Mouse (Mus musculus): ENCODE results near the gene 1700003F12Rik. TPM values are rescaled to one million over a fixed set of nuclear protein-coding genes. Genes with fewer than 3 reads are reported as not detected.

Gene 1700003F12Rik
- polyA plus RNA-seq, 2 experiments = 0.48 to 1.4 TPM

GRCm38 (mm10) chr2:154591239-154591638 is 44.4 kb downstream of the 1700003F12Rik start:
- no peak overlapping the region for H3K27ac ChIP-seq (replicated peaks; ENCODE audit: low read depth, low read length)
- H3K27me3 ChIP-seq (ENCODE audit: control insufficient read depth, insufficient read depth, low read length) = no peaks in the 10 kb centered on the region
- no peaks in the 10 kb centered on the region for H3K9me3 ChIP-seq (ENCODE audit: control insufficient read depth, low read length)
- no peaks in the 10 kb centered on the region for H3K4me1 ChIP-seq (ENCODE audit: control insufficient read depth, insufficient read depth, low read length)
- ATAC-seq (ENCODE audit: low FRiP score, low read depth) = no peak
- WGBS = 91% methylated on average over 3 of the region's 3 CpGs
- no peak overlapping the region for H3K4me2 ChIP-seq (replicated peaks; ENCODE audit: low read depth, low read length, severe bottlenecking)
- H3K36me3 ChIP-seq (ENCODE audit: control insufficient read depth, insufficient read depth, low read length) = peaks cover 19% of the 10 kb centered on the region
- H3K4me3 ChIP-seq (replicated peaks; ENCODE audit: low read length) = no peak overlapping the region
- no peak for DNase-seq (ENCODE audit: low spot score)
- no peak for TF ChIP-seq POLR2A (IDR thresholded peaks at IDR 0.05; ENCODE audit: borderline replicate concordance, extremely low read depth, insufficient read depth, insufficient read length)
- no peak overlapping the region for H3K9ac ChIP-seq (ENCODE audit: low read depth, low read length, severe bottlenecking)

GRCm38 (mm10) chr2:154593025-154593424 is 46.1 kb downstream of the 1700003F12Rik start:
- peaks cover 7% of the 10 kb centered on the region for H3K36me3 ChIP-seq (ENCODE audit: control insufficient read depth, insufficient read depth, low read length)
- no peak overlapping the region for H3K4me2 ChIP-seq (replicated peaks; ENCODE audit: low read depth, low read length, severe bottlenecking)
- no peaks in the 10 kb centered on the region for H3K4me1 ChIP-seq (ENCODE audit: control insufficient read depth, insufficient read depth, low read length)
- no peaks in the 10 kb centered on the region for H3K27me3 ChIP-seq (ENCODE audit: control insufficient read depth, insufficient read depth, low read length)
- 72% methylated on average over 3 of the region's 3 CpGs for WGBS
- DNase-seq (ENCODE audit: low spot score) = no peak
- TF ChIP-seq POLR2A (IDR thresholded peaks at IDR 0.05; ENCODE audit: borderline replicate concordance, extremely low read depth, insufficient read depth, insufficient read length) = no peak
- ATAC-seq (ENCODE audit: low FRiP score, low read depth) = no peak
- no peak overlapping the region for H3K27ac ChIP-seq (replicated peaks; ENCODE audit: low read depth, low read length)
- no peak overlapping the region for H3K9ac ChIP-seq (ENCODE audit: low read depth, low read length, severe bottlenecking)
- H3K4me3 ChIP-seq (replicated peaks; ENCODE audit: low read length) = no peak overlapping the region
- no peaks in the 10 kb centered on the region for H3K9me3 ChIP-seq (ENCODE audit: control insufficient read depth, low read length)

- ATAC-seq (ENCODE audit: low FRiP score, low read depth) (no peak), DNase-seq (ENCODE audit: low spot score) (no peak)
- H3K4me1 ChIP-seq (ENCODE audit: control insufficient read depth, insufficient read depth, low read length) = no peaks in the 10 kb centered on the region
- H3K4me3 ChIP-seq (replicated peaks; ENCODE audit: low read length) = no peak overlapping the region
- peaks cover 7% of the 10 kb centered on the region for H3K36me3 ChIP-seq (ENCODE audit: control insufficient read depth, insufficient read depth, low read length)
- H3K9me3 ChIP-seq (ENCODE audit: control insufficient read depth, low read length) = no peaks in the 10 kb centered on the region
- no peak for TF ChIP-seq POLR2A (IDR thresholded peaks at IDR 0.05; ENCODE audit: borderline replicate concordance, extremely low read depth, insufficient read depth, insufficient read length)
- H3K27ac ChIP-seq (replicated peaks; ENCODE audit: low read depth, low read length) = no peak overlapping the region
- 65% methylated on average over 5 of the region's 5 CpGs for WGBS
- H3K9ac ChIP-seq (ENCODE audit: low read depth, low read length, severe bottlenecking) = no peak overlapping the region
- H3K27me3 ChIP-seq (ENCODE audit: control insufficient read depth, insufficient read depth, low read length) = no peaks in the 10 kb centered on the region
- H3K4me2 ChIP-seq (replicated peaks; ENCODE audit: low read depth, low read length, severe bottlenecking) = no peak overlapping the region
These were observed 48.9 kb downstream of the 1700003F12Rik start for GRCm38 (mm10) chr2:154595775-154596174.

- H3K9me3 ChIP-seq (ENCODE audit: control insufficient read depth, low read length) = no peaks in the 10 kb centered on the region
- no peak overlapping the region for H3K4me2 ChIP-seq (replicated peaks; ENCODE audit: low read depth, low read length, severe bottlenecking)
- ATAC-seq (ENCODE audit: low FRiP score, low read depth) (no peak), DNase-seq (ENCODE audit: low spot score) (no peak)
- no peaks in the 10 kb centered on the region for H3K27me3 ChIP-seq (ENCODE audit: control insufficient read depth, insufficient read depth, low read length)
- H3K4me3 ChIP-seq (replicated peaks; ENCODE audit: low read length) = no peak overlapping the region
- 78% methylated on average over 3 of the region's 3 CpGs for WGBS
- no peak overlapping the region for H3K27ac ChIP-seq (replicated peaks; ENCODE audit: low read depth, low read length)
- no peak overlapping the region for H3K9ac ChIP-seq (ENCODE audit: low read depth, low read length, severe bottlenecking)
- H3K36me3 ChIP-seq (ENCODE audit: control insufficient read depth, insufficient read depth, low read length) = peaks cover 7% of the 10 kb centered on the region
- TF ChIP-seq POLR2A (IDR thresholded peaks at IDR 0.05; ENCODE audit: borderline replicate concordance, extremely low read depth, insufficient read depth, insufficient read length) = no peak
- no peaks in the 10 kb centered on the region for H3K4me1 ChIP-seq (ENCODE audit: control insufficient read depth, insufficient read depth, low read length)
These were observed 50.5 kb downstream of the 1700003F12Rik start for GRCm38 (mm10) chr2:154597399-154597798.

Other genes starting within 250 kb of the 1700003F12Rik start
- gene Bpifb9b, start 239.9 kb upstream of the 1700003F12Rik start, polyA plus RNA-seq (2012; rRNA removed) = not detected in 2 replicates
- not detected in 2 replicates for gene Bpifb9b, start 239.9 kb upstream of the 1700003F12Rik start, polyA plus RNA-seq (2014; fragmentation: Nextera tagmentation; extraction: Ambion mirVana)
- gene Cdk5rap1, start 174.1 kb upstream of the 1700003F12Rik start, polyA plus RNA-seq (2012; rRNA removed) = 16.6 and 20.0 TPM in 2 replicates
- 9.0 and 13.0 TPM in 2 replicates for gene Cdk5rap1, start 174.1 kb upstream of the 1700003F12Rik start, polyA plus RNA-seq (2014; fragmentation: Nextera tagmentation; extraction: Ambion mirVana)
- gene Snta1, start 139.0 kb upstream of the 1700003F12Rik start, polyA plus RNA-seq (2012; rRNA removed) = 11.0 and 14.9 TPM in 2 replicates
- 5.0 and 5.2 TPM in 2 replicates for gene Snta1, start 139.0 kb upstream of the 1700003F12Rik start, polyA plus RNA-seq (2014; fragmentation: Nextera tagmentation; extraction: Ambion mirVana)
- 26.4 and 36.0 TPM in 2 replicates for gene Cbfa2t2, start 110.6 kb upstream of the 1700003F12Rik start, polyA plus RNA-seq (2012; rRNA removed)
- 35.7 and 40.0 TPM in 2 replicates for gene Cbfa2t2, start 110.6 kb upstream of the 1700003F12Rik start, polyA plus RNA-seq (2014; fragmentation: Nextera tagmentation; extraction: Ambion mirVana)
- gene Actl10, start 4.7 kb downstream of the 1700003F12Rik start, polyA plus RNA-seq (2012; rRNA removed) = 0.09 TPM in 1 of 2 replicates, not detected in the other
- gene Actl10, start 4.7 kb downstream of the 1700003F12Rik start, polyA plus RNA-seq (2014; fragmentation: Nextera tagmentation; extraction: Ambion mirVana) = 0.21 and 0.30 TPM in 2 replicates
- gene Necab3, start 11.8 kb downstream of the 1700003F12Rik start, polyA plus RNA-seq (2012; rRNA removed) = 6.7 and 8.0 TPM in 2 replicates
- 3.8 and 3.9 TPM in 2 replicates for gene Necab3, start 11.8 kb downstream of the 1700003F12Rik start, polyA plus RNA-seq (2014; fragmentation: Nextera tagmentation; extraction: Ambion mirVana)
- gene E2f1, start 22.8 kb downstream of the 1700003F12Rik start, polyA plus RNA-seq (2012; rRNA removed) = 38.3 and 41.8 TPM in 2 replicates
- gene E2f1, start 22.8 kb downstream of the 1700003F12Rik start, polyA plus RNA-seq (2014; fragmentation: Nextera tagmentation; extraction: Ambion mirVana) = 9.3 and 9.4 TPM in 2 replicates
- gene Pxmp4, start 56.6 kb downstream of the 1700003F12Rik start, polyA plus RNA-seq (2012; rRNA removed) = 20.6 and 21.2 TPM in 2 replicates
- 27.0 and 27.6 TPM in 2 replicates for gene Pxmp4, start 56.6 kb downstream of the 1700003F12Rik start, polyA plus RNA-seq (2014; fragmentation: Nextera tagmentation; extraction: Ambion mirVana)
- 7.1 and 8.9 TPM in 2 replicates for gene Zfp341, start 66.2 kb downstream of the 1700003F12Rik start, polyA plus RNA-seq (2012; rRNA removed)
- 0.98 and 1.1 TPM in 2 replicates for gene Zfp341, start 66.2 kb downstream of the 1700003F12Rik start, polyA plus RNA-seq (2014; fragmentation: Nextera tagmentation; extraction: Ambion mirVana)
- 0.16 and 0.58 TPM in 2 replicates for gene 4930519P11Rik, start 66.4 kb downstream of the 1700003F12Rik start, polyA plus RNA-seq (2012; rRNA removed)
- 0.46 TPM in 1 of 2 replicates, not detected in the other for gene 4930519P11Rik, start 66.4 kb downstream of the 1700003F12Rik start, polyA plus RNA-seq (2014; fragmentation: Nextera tagmentation; extraction: Ambion mirVana)
- gene Chmp4b, start 104.6 kb downstream of the 1700003F12Rik start, polyA plus RNA-seq (2012; rRNA removed) = 177 and 206 TPM in 2 replicates
- 20.7 and 20.9 TPM in 2 replicates for gene Chmp4b, start 104.6 kb downstream of the 1700003F12Rik start, polyA plus RNA-seq (2014; fragmentation: Nextera tagmentation; extraction: Ambion mirVana)
- not detected in 2 replicates for gene Gm14214, start 222.9 kb downstream of the 1700003F12Rik start, polyA plus RNA-seq (2012; rRNA removed)
- not detected in 2 replicates for gene Gm14214, start 222.9 kb downstream of the 1700003F12Rik start, polyA plus RNA-seq (2014; fragmentation: Nextera tagmentation; extraction: Ambion mirVana)
- gene Raly, start 244.0 kb downstream of the 1700003F12Rik start, polyA plus RNA-seq (2012; rRNA removed) = 355 and 385 TPM in 2 replicates
- 65.0 and 66.6 TPM in 2 replicates for gene Raly, start 244.0 kb downstream of the 1700003F12Rik start, polyA plus RNA-seq (2014; fragmentation: Nextera tagmentation; extraction: Ambion mirVana)
- gene a, start 244.3 kb downstream of the 1700003F12Rik start, polyA plus RNA-seq (2012; rRNA removed) = 27.6 and 54.5 TPM in 2 replicates
- gene a, start 244.3 kb downstream of the 1700003F12Rik start, polyA plus RNA-seq (2014; fragmentation: Nextera tagmentation; extraction: Ambion mirVana) = 17.8 and 19.9 TPM in 2 replicates

All from limb, embryonic 14.5 days (tissue).